Mouse (Mus musculus) 3134 (cell line): ENCODE results near the gene Frmd4a.

Experiments used
- DNase-seq: peaks from one replicate; pipeline ENCODE4 v3.0.0-alpha.2; 2011; ENCODE audit warnings: low spot score; ENCODE audit not compliant: insufficient read length; ENCODE audit errors: extremely low read depth

Frmd4a gene

GRCm38 (mm10) chr2:4428407-4428855, 410.9 kb downstream of the Frmd4a start:
- DNase-seq: no peak

- no peak for DNase-seq
These were observed 415.6 kb downstream of the Frmd4a start for GRCm38 (mm10) chr2:4433119-4433518.

GRCm38 (mm10) chr2:4435051-4435450, 417.5 kb downstream of the Frmd4a start:
- DNase-seq: no peak

GRCm38 (mm10) chr2:4436361-4437231, 419.1 kb downstream of the Frmd4a start:
- DNase-seq: no peak

GRCm38 (mm10) chr2:4438739-4439138, 421.2 kb downstream of the Frmd4a start:
- DNase-seq: no peak

- no peak for DNase-seq
These were observed 422.4 kb downstream of the Frmd4a start for GRCm38 (mm10) chr2:4439909-4440308.

- DNase-seq: no peak
These were observed 424.3 kb downstream of the Frmd4a start for GRCm38 (mm10) chr2:4441840-4442239.

- DNase-seq: no peak
These were observed 427.2 kb downstream of the Frmd4a start for GRCm38 (mm10) chr2:4444740-4445139.

- DNase-seq: peak; percentile 83
These were observed 428.3 kb downstream of the Frmd4a start for GRCm38 (mm10) chr2:4445629-4446400.

- DNase-seq: no peak
These were observed 432.5 kb downstream of the Frmd4a start for GRCm38 (mm10) chr2:4449860-4450480.

- no peak for DNase-seq
These were observed 435.3 kb downstream of the Frmd4a start for GRCm38 (mm10) chr2:4452590-4453400.

GRCm38 (mm10) chr2:4455097-4456025, 437.8 kb downstream of the Frmd4a start:
- no peak for DNase-seq

- no peak for DNase-seq
These were observed 443.4 kb downstream of the Frmd4a start for GRCm38 (mm10) chr2:4460897-4461296.

- DNase-seq: no peak
These were observed 444.0 kb downstream of the Frmd4a start for GRCm38 (mm10) chr2:4461514-4461913.

- no peak for DNase-seq
These were observed 445.0 kb downstream of the Frmd4a start for GRCm38 (mm10) chr2:4462480-4462879.

- DNase-seq: no peak
These were observed 448.6 kb downstream of the Frmd4a start for GRCm38 (mm10) chr2:4466084-4466483.

- no peak for DNase-seq
These were observed 449.8 kb downstream of the Frmd4a start for GRCm38 (mm10) chr2:4467314-4467713.

- no peak for DNase-seq
These were observed 455.4 kb downstream of the Frmd4a start for GRCm38 (mm10) chr2:4472760-4473480.
